Mouse (Mus musculus): ENCODE data around the gene Spata5.

Spata5 gene

GRCm38 (mm10) chr3:37419458-37419991, at the start of gene Spata5:
Gene Spata5 (plus strand): TSS chr3:37419896.
- DNase-seq = peak; percentile 96

- no peak for DNase-seq
These were observed 49.3 kb upstream of the Spata5 start for GRCm38 (mm10) chr3:37370407-37370806.

DNA sequence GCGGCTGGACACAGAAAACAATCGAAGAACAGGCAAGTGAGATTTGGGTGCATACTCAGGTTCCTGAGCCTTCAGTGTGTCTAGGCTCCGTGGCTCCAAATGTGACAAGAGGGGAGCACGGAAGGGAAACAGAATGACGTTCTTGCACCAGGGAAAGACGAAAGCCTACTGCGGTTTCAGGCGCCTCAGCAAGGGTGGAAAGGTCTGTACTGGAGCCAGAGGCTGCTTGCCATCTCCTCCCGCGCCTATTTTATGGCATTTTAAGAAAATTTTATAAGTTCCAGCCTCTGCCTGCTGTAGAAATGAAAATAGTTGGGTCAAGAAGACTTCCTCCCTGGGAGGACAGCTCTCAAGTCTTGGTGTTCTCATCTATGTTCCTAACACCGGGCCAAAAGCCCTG, 46.0 kb upstream of the Spata5 start:
- DNase-seq = no peak

DNA sequence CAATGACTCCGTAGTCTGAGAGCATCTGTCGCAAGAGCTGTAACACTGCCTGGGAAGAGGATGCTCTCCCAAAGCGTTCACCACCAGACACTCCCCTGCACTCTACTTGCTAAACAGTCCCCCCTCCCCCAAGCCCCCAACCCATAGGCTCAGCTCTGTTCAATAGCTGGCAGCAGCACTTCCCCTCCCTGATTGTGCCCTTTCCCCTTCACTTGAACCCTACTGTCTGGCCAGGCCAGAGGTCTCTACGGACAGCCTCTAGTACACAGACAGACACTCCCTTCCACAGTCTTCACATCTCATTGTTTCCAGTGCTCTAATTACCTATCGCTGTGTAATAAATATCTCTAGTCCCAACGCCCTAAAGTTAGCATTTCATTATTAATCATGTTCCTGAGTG, 41.8 kb upstream of the Spata5 start:
- DNase-seq = no peak

- DNase-seq = no peak
These were observed 41.3 kb upstream of the Spata5 start for GRCm38 (mm10) chr3:37378412-37378811.

DNA sequence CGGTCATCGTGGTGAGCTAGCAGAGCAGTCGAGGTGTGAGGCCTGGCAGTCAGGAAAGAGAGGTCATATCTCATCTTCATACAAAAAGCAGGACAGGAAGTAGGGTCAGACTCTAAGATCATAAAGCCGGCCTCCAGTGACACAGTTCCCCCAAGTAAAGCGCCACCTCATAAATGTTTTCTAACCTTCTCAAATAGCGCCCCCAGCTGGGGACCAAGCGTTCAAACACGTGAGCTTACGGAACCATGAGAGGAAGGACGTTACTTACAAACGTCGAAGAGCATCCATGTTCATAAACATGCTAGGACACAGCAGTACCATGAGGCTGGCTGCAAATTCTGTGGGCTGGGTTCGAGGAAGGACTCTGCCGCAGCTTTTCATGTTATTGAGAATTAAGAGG, 40.5 kb upstream of the Spata5 start:
- no peak for DNase-seq

- no peak for DNase-seq
These were observed 39.5 kb upstream of the Spata5 start for GRCm38 (mm10) chr3:37379930-37380881.

DNA sequence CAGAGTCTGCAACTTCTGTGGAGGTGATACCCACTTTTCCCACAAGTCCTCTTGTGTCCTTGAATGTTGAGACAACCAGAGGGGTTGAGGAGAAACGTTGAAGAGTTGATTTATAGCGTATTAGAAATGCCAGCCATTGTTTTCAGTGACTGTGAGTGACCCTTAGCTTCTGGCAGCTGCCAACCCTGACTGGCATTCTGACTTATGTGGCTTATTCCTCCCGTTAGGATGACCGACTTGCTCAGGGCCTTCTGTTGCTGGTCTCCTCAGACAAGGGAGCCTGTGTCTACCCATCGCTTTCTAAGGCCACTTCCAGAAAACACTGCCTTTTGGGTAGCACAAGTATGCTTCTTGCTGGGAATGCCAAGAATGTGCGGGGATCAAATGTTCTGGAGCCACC, 38.2 kb upstream of the Spata5 start:
- no peak for DNase-seq

- DNase-seq = no peak
These were observed 36.5 kb upstream of the Spata5 start for GRCm38 (mm10) chr3:37383096-37383765.

DNA sequence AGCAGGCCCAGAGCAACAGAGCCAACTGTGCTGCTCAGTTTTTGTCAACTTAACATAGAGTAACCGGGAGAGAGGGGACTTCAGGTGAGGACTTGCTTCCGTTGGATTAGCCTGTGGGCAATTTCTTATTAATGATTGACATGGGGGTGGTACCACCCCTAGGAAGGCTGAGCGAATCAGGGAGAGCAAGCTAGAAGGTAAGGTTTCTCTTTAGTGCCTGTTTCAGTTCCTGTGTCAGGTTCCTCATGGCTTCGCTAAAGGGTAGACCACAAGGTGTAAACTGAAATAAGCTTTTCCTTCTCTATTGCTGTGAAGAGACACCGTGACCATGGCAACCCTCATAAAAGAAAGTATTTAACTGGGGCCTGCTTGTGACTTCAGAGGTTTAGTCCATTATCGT, 32.4 kb upstream of the Spata5 start:
- DNase-seq = no peak

GRCm38 (mm10) chr3:37396930-37397608, 22.6 kb upstream of the Spata5 start:
- DNase-seq = no peak

DNA sequence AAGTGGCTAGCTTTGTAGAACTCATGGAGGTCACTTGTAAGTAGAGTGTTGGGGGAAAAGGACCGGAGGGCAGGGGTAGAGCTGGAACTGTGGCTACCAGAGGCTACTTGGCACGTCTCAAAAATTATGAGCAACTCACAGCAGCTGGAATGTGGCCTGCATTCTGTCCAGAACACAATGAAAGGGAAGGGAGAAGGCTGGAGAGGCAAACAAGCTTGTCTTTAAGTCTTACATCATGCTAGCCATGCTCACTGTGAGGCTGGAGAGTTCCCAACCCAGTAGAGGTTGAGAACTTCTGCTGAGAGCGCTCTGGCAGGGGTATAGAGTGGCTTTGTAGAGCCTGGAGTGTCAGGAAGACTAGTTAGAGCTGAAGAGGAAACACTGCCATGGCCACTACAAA, 22.1 kb upstream of the Spata5 start:
- DNase-seq = no peak

DNA sequence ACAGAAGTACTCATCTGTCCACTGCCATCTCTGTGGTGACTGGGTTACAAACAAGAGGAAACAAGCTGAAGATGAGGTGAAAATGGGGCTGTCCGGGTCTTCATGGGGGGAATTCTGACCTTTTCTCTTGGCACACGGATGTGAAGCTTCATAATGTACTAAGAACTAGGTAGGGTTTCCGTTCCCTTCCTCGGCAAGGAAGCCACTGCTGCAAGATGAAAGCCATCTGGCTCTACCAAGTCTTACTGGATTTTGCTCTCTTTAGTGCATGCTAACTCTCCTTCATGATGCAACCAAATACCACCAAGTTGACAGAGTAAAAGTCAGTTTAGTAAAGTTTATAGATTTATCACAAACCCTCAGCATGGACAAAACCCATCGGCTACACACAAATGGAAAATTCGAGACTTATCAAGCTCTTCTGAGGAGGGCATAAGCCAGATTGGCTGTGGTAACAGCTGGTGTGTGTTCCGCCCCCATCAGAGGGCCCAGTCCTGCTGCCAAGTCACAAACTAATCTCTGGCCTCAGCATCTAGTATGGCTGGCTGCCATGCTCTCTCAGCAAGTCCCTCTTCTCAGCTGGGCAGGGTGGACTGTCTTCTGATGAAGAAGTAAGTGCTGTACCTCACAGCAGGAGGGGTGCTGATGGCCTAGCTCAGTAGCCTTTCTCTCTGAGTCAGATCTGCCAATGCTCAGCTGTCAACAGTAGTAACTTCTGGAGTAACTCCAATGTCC, 20.9 kb upstream of the Spata5 start:
- DNase-seq = no peak

GRCm38 (mm10) chr3:37401729-37402610, 17.7 kb upstream of the Spata5 start:
- DNase-seq = no peak

DNA sequence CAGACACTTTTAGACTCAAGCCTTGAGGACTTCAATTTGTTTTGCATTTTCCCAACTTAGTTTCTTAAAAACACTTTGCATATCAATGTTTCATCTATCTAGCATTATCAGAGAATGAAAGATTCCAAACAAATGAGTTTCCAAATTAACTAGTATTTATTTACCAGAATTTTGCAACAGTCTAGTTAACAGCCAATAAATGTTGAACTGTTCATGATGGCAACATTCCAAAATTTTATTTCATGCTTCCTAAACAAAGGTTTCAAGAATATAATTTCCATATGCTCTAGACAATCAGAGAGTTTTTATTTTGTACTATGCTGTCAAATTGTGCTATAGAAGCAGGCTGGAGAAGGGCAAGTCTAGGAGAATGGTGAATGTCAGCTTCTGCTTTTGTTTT, 12.1 kb upstream of the Spata5 start:
- DNase-seq = no peak

DNA sequence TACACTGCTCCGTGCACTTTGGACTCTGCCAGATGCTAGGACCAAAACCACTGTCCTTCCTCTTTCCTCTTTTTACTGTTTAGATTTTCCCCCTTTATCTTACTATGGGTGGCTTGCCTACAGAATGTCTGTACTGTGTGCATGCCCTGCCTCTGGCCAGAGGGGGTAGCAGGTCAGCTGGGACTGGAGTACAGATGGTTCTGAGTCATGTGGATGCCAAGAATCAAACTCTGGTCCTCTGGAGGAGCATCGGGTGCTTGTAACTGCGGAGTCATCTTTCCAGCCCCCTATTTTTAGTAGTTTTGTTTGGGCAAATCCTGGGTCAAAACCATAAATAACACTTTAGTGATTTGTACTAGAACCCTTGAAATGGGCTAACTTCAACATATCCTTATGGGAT, 6.2 kb upstream of the Spata5 start:
- DNase-seq = no peak

GRCm38 (mm10) chr3:37414413-37414960, 5.2 kb upstream of the Spata5 start:
- DNase-seq = peak; percentile 74

- DNase-seq = no peak
These were observed 1.4 kb upstream of the Spata5 start for GRCm38 (mm10) chr3:37418341-37418740.

DNA sequence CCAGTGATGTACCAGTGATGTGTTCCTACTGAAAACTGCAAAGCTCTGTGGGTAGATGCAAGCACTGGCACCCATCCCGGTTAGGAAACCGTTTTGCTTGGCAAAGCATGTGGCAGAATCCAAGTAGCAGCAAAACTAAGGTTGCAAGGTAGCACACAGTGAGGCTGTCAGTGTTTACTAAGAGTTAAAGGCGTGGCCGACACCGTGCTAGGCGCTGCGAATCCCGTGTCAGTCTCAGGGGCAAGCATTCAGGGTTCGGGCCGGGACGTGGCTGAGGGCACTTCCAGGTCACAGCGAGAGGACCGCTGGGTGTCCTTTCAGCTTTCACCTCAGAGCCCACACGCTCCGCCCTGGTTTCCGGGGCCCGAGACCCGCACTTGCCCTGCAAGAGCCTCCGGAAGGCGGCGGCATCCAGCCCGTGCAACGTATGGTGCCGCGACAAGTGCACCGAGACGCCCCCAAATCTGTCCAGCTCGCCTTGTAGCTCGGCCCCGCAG, 687 bp upstream of the Spata5 start:
- peak; percentile 62 for DNase-seq

- peak; percentile 92 for DNase-seq
These were observed 376 bp downstream of the Spata5 start, which contains the start of gene Nudt6 for GRCm38 (mm10) chr3:37420072-37420471. Gene Nudt6 (minus strand): TSS chr3:37420211.

DNA sequence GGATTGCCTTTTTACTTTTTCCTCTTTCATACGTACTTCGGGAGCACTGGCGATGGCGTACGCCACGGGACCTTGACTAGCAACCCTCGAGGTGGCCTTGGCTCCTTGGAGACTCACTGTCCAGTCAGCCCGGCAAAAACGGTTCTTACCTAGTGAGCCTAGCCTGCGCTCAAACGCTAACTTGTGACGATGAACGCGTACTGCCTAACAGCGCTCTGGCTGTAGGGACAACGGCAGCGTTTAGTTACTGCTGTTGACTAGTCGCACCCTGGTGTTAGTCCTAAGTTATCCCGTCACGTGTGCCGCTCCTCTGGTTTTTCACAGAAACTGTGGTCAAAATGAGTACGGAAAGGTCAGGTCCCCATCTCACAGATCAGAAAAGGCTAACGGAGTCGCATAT, 945 bp downstream of the Spata5 start:
- DNase-seq = peak; percentile 24
